Mouse (Mus musculus): ENCODE results near the gene Tmem145.
A peak's percentile ranks its signal among the peaks of the same experiment; 100 is the strongest.

The Tmem145 gene

GRCm38 (mm10) chr7:25277405-25277804 lies 28.5 kb upstream of the Tmem145 start:
- DNase-seq, result no peak

GRCm38 (mm10) chr7:25277998-25278340 lies 27.9 kb upstream of the Tmem145 start:
- DNase-seq, result no peak

- peak; percentile 79 for DNase-seq
These were observed 27.4 kb upstream of the Tmem145 start for GRCm38 (mm10) chr7:25278341-25279075.

- DNase-seq, result peak; percentile 90
These were observed 26.6 kb upstream of the Tmem145 start for GRCm38 (mm10) chr7:25279076-25279860.

- DNase-seq, result peak; percentile 75
These were observed 25.8 kb upstream of the Tmem145 start for GRCm38 (mm10) chr7:25279861-25280791.

- no peak for DNase-seq
These were observed 24.7 kb upstream of the Tmem145 start for GRCm38 (mm10) chr7:25281166-25281733.

GRCm38 (mm10) chr7:25281734-25282601 lies 23.9 kb upstream of the Tmem145 start:
- peak; percentile 99 for DNase-seq

GRCm38 (mm10) chr7:25282731-25283211 lies 23.1 kb upstream of the Tmem145 start:
- DNase-seq, result peak; percentile 44

- DNase-seq, result no peak
These were observed 22.3 kb upstream of the Tmem145 start for GRCm38 (mm10) chr7:25283637-25284036.

GRCm38 (mm10) chr7:25284171-25284570 lies 21.7 kb upstream of the Tmem145 start:
- no peak for DNase-seq

- no peak for DNase-seq
These were observed 21.1 kb upstream of the Tmem145 start for GRCm38 (mm10) chr7:25284766-25285165.

- no peak for DNase-seq
These were observed 20.2 kb upstream of the Tmem145 start for GRCm38 (mm10) chr7:25285511-25286238.

- no peak for DNase-seq
These were observed 18.9 kb upstream of the Tmem145 start for GRCm38 (mm10) chr7:25286989-25287388.

- no peak for DNase-seq
These were observed 17.9 kb upstream of the Tmem145 start for GRCm38 (mm10) chr7:25288011-25288410.

- no peak for DNase-seq
These were observed 17.2 kb upstream of the Tmem145 start for GRCm38 (mm10) chr7:25288721-25289120.

- no peak for DNase-seq
These were observed 16.0 kb upstream of the Tmem145 start for GRCm38 (mm10) chr7:25289925-25290324.

GRCm38 (mm10) chr7:25290463-25290862 lies 15.4 kb upstream of the Tmem145 start:
- no peak for DNase-seq

GRCm38 (mm10) chr7:25290911-25291310 lies 15.0 kb upstream of the Tmem145 start:
- DNase-seq, result peak; percentile 62

GRCm38 (mm10) chr7:25292107-25292506 lies 13.8 kb upstream of the Tmem145 start:
- DNase-seq, result no peak

GRCm38 (mm10) chr7:25293191-25293739 lies 12.6 kb upstream of the Tmem145 start:
- DNase-seq, result no peak

GRCm38 (mm10) chr7:25294495-25294894 lies 11.4 kb upstream of the Tmem145 start:
- DNase-seq, result no peak
